In the genomic region with DNA sequence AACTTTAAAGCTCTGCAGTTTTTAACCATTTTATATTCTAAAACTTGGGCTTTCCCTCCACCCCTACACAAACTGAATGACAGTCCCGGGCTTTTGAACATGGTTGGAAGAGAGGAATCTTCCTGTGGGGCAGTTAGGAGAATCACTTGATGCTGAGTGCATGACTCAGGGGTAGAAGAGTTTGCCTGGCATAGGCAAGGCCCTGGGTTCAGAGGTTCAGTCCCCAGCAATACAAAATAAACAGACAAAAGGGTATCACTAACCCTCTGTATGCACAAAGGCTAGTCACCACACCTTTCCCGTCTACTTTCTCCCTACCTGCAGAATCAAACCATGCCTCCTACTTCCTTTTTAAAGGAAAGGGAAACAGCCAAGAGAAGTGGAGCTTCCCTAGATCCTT, we compare ENCODE assay signal across 12 mouse cellular contexts.
"Had no signal": no experiment of that assay in that cellular context is flagged by ENCODE, and none has a peak within 500 bp of the region (broad histone marks: within the 10 kb centered on the region; RNA-seq: fewer than 3 reads in every experiment).

No protein-coding gene starts in this region.

- H3K9ac ChIP-seq: kidney, embryonic 15.5 days; limb, embryonic 13.5 days; liver, embryonic 14.5 days had no signal

- H3K27ac ChIP-seq: kidney, embryonic 15.5 days; limb, embryonic 13.5 days; liver, embryonic 14.5 days had no signal

- H3K36me3 ChIP-seq: kidney, embryonic 15.5 days had no signal

- DNase-seq: kidney, postnatal 14 days; left cerebral cortex, postnatal 4 days; lung, adult 18-20 months; lung, postnatal 36 days; midbrain, embryonic 14.5 days; retina, postnatal 1 day; right cerebral cortex, postnatal 4 days; spleen, adult 18-20 months; thymus, postnatal 36 days had no signal

- H3K9me3 ChIP-seq: kidney, embryonic 15.5 days had no signal

- H3K4me2 ChIP-seq: kidney, embryonic 15.5 days; limb, embryonic 13.5 days had no signal

- H3K4me3 ChIP-seq: kidney, embryonic 15.5 days; limb, embryonic 13.5 days had no signal

- H3K27me3 ChIP-seq: kidney, embryonic 15.5 days; limb, embryonic 13.5 days had no signal
